Mouse (Mus musculus): ENCODE data around the gene Ap1g1.

DNA sequence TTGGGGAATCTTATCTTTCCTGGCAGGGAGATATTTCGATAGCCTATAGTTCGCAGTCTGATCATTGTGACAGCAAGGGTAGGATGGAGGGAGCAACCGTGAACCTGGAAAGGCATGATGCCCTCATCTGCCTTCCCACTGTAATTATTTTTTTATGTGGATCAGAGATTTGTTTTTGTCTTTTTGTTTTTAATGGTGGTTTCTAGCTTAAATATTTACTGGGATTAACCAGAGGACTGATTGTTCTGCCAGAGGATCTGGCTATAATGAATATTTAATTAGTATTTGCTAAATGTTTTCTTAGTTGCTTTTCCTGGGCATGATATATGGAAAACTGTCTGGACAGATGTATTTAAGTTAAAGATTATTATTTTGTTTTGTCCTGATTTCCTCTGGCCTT, 24.9 kb downstream of the Ap1g1 start:
- TF ChIP-seq CTCF (conservative IDR thresholded peaks at IDR 0.05; ENCODE audit: low read length), result no peak
- no peak for TF ChIP-seq POU5F1 (IDR thresholded peaks at IDR 0.05; ENCODE audit: borderline replicate concordance, low read length)

Data from E14TG2a.4 (cell line).